Mouse (Mus musculus): ENCODE measurements around the gene Rgs8. TPM values are rescaled to one million over a fixed set of nuclear protein-coding genes. Genes with fewer than 3 reads are reported as not detected.

Gene Rgs8
- polyA plus RNA-seq, 1 experiment from 2014 or later: 9.8 TPM

DNA sequence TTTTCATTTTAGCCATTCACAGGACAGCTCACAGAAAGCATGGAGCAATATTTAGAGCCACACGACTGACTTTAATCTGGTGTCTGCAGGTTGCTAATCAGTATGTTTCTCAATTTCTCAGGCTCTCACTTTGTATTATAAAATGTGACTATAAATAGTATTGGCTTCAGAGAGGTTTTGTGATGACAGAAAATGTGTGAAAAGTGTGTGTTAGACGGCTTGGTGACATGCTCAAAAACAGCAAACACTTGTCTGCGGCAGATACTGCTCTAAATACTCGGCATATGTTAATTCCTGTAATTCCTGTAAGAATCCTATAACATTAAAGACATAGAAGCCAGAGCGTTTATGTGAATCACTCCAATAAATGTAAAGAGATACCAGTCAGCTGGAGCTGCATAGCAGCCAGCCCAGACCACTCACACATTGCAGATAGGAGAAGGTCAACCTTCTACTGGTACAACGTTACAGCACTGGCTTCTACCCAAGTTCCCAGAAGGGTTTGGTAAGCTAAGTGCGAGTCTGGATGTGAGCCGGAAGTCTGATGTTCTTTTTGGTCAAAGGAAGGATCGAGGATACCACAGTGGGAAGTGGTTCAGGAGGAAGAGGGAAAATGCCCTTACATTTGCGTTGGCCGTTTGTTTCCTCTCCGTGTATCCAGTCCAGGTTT is 95.2 kb downstream of the Rgs8 start:
- H3K9me3 ChIP-seq (ENCODE audit: control insufficient read depth, low read length): no peaks in the 10 kb centered on the region
- no peak overlapping the region for H3K4me2 ChIP-seq (ENCODE audit: low read depth)
- ATAC-seq (ENCODE audit: insufficient read depth, low FRiP score, low TSS enrichment) (no peak), DNase-seq (ENCODE audit: low spot score) (no peak)
- H3K27me3 ChIP-seq (ENCODE audit: control insufficient read depth, insufficient read depth, low read length): no peaks in the 10 kb centered on the region
- WGBS: 76% methylated on average over 12 of the region's 12 CpGs
- H3K27ac ChIP-seq (ENCODE audit: low read depth, low read length): no peak overlapping the region
- H3K9ac ChIP-seq (ENCODE audit: low read length): no peak overlapping the region; the same call in 1 of the 2 replicates
- H3K4me3 ChIP-seq (ENCODE audit: low read depth, low read length): no peak overlapping the region
- H3K36me3 ChIP-seq (ENCODE audit: control insufficient read depth, insufficient read depth, low read length): no peaks in the 10 kb centered on the region
- H3K4me1 ChIP-seq (ENCODE audit: control insufficient read depth, insufficient read depth, low read length): peaks cover 4% of the 10 kb centered on the region; the same call in 1 of the 2 replicates

DNA sequence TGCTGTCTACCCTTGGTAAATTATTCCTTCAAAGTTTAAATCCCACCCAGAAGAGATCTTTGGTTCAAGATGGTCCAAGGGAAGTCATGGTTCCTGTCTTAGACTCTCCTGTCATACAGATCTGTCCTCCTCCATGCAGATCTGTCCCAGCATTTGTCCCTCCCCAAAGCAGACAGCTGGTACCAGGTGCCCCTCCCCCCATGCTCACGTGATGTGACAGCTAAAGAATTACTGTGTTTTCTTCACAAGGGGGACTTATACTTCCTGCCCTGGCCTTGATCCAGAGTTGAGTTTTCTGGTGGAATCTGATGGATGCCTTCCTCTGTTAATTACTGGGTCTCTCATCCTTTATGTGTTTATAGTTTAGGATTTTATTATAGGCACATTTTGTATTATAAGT is 95.7 kb downstream of the Rgs8 start:
- H3K9ac ChIP-seq (ENCODE audit: low read length): no peak overlapping the region; the same call in 1 of the 2 replicates
- WGBS: 0% methylated on average over 1 of the region's 1 CpGs
- ATAC-seq (ENCODE audit: insufficient read depth, low FRiP score, low TSS enrichment): peak; percentile 49
- no peaks in the 10 kb centered on the region for H3K27me3 ChIP-seq (ENCODE audit: control insufficient read depth, insufficient read depth, low read length)
- peak overlapping the region; percentile 45 for H3K4me2 ChIP-seq (ENCODE audit: low read depth)
- H3K4me3 ChIP-seq (ENCODE audit: low read depth, low read length): no peak overlapping the region
- peaks cover 4% of the 10 kb centered on the region; the same call in 1 of the 2 replicates for H3K4me1 ChIP-seq (ENCODE audit: control insufficient read depth, insufficient read depth, low read length)
- H3K27ac ChIP-seq (ENCODE audit: low read depth, low read length): no peak overlapping the region
- DNase-seq (ENCODE audit: low spot score): peak; percentile 76
- no peaks in the 10 kb centered on the region for H3K9me3 ChIP-seq (ENCODE audit: control insufficient read depth, low read length)
- no peaks in the 10 kb centered on the region for H3K36me3 ChIP-seq (ENCODE audit: control insufficient read depth, insufficient read depth, low read length)

- WGBS: 7% methylated on average over 18 of the region's 18 CpGs
- H3K4me1 ChIP-seq (ENCODE audit: control insufficient read depth, insufficient read depth, low read length): peaks cover 4% of the 10 kb centered on the region; the same call in 1 of the 2 replicates
- no peak within 1 kb of the TSS for H3K27ac ChIP-seq (ENCODE audit: low read depth, low read length)
- H3K36me3 ChIP-seq (ENCODE audit: control insufficient read depth, insufficient read depth, low read length): no peaks in the 10 kb centered on the region
- H3K27me3 ChIP-seq (ENCODE audit: control insufficient read depth, insufficient read depth, low read length): no peaks in the 10 kb centered on the region
- H3K9ac ChIP-seq (ENCODE audit: low read length): peak within 1 kb of the TSS; percentile 72
- ATAC-seq (ENCODE audit: insufficient read depth, low FRiP score, low TSS enrichment) (peak; percentile 73), DNase-seq (ENCODE audit: low spot score) (peak; percentile 83)
- peak within 1 kb of the TSS; percentile 45 for H3K4me2 ChIP-seq (ENCODE audit: low read depth)
- peak within 1 kb of the TSS; percentile 36 for H3K4me3 ChIP-seq (ENCODE audit: low read depth, low read length)
- H3K9me3 ChIP-seq (ENCODE audit: control insufficient read depth, low read length): no peaks in the 10 kb centered on the region
Observed at GRCm38 (mm10) chr1:153749211-153749801, 96.5 kb downstream of the Rgs8 start, which contains the start of gene Rnasel. Gene Rnasel (plus strand): TSS chr1:153749426.

Other genes starting within 250 kb of the Rgs8 start
- gene Shcbp1l, start 227.9 kb upstream of the Rgs8 start, polyA plus RNA-seq (2014; fragmentation: Nextera tagmentation; extraction: Ambion mirVana): 0.37 TPM in 1 of 2 replicates, not detected in the other
- gene Dhx9, start 165.4 kb upstream of the Rgs8 start, polyA plus RNA-seq (2014; fragmentation: Nextera tagmentation; extraction: Ambion mirVana): 21.0 and 23.8 TPM in 2 replicates
- gene Npl, start 103.0 kb upstream of the Rgs8 start, polyA plus RNA-seq (2014; fragmentation: Nextera tagmentation; extraction: Ambion mirVana): 14.5 and 14.6 TPM in 2 replicates
- gene Rgs16, start 87.3 kb downstream of the Rgs8 start, polyA plus RNA-seq (2014; fragmentation: Nextera tagmentation; extraction: Ambion mirVana): 13.0 and 14.1 TPM in 2 replicates
- gene Rnasel, start 96.4 kb downstream of the Rgs8 start, polyA plus RNA-seq (2014; fragmentation: Nextera tagmentation; extraction: Ambion mirVana): 26.7 and 29.2 TPM in 2 replicates
- gene Rgsl1, start 191.1 kb downstream of the Rgs8 start, polyA plus RNA-seq (2014; fragmentation: Nextera tagmentation; extraction: Ambion mirVana): not detected in 2 replicates
- 0.12 and 0.55 TPM in 2 replicates for gene Teddm1b, start 221.3 kb downstream of the Rgs8 start, polyA plus RNA-seq (2014; fragmentation: Nextera tagmentation; extraction: Ambion mirVana)
- not detected in 2 replicates for gene Teddm1a, start 238.7 kb downstream of the Rgs8 start, polyA plus RNA-seq (2014; fragmentation: Nextera tagmentation; extraction: Ambion mirVana)
- gene Glul, start 246.9 kb downstream of the Rgs8 start, polyA plus RNA-seq (2014; fragmentation: Nextera tagmentation; extraction: Ambion mirVana): 132 and 134 TPM in 2 replicates
- 0.49 and 0.57 TPM in 2 replicates for gene Teddm2, start 247.2 kb downstream of the Rgs8 start, polyA plus RNA-seq (2014; fragmentation: Nextera tagmentation; extraction: Ambion mirVana)

All from neural tube, embryonic 11.5 days (tissue).